Mouse (Mus musculus): Measurements from ENCODE around the gene Olfr488.

GRCm38 (mm10) chr7:108258247-108258646 lies at the start of gene Olfr488:
- TF ChIP-seq CTCF (IDR thresholded peaks at IDR 0.05; ENCODE audit: extremely low read depth, insufficient read depth, low read length) (no peak), POLR2A (IDR thresholded peaks at IDR 0.05; ENCODE audit: extremely low read depth, insufficient read depth, low read length) (no peak)
